Mouse (Mus musculus) CH12F3 (cell line): ENCODE measurements at regions not wholly inside any gene's neighbourhood (a gene's known extent, or its start where the extent isn't known, plus 50 kb on each side); places are given as distances from the start of the nearest gene placed in this dataset.

Experiments used
- in situ Hi-C: fragments of 300-500 bp; cut with MboI; formaldehyde crosslinking; loops from 2 replicates; pipeline ENCODE4 v1.14.3; 2020; ENCODE audit warnings: low sequenced_read_pairs

GRCm38 (mm10) chr4:142587345-142588035, 348.3 kb upstream of the Kazn start:
- in situ Hi-C loops = no loop called here

GRCm38 (mm10) chr4:142578536-142578935, 339.3 kb upstream of the Kazn start:
- in situ Hi-C loops = no loop called here

GRCm38 (mm10) chr4:142577519-142577918, 338.3 kb upstream of the Kazn start:
- in situ Hi-C loops = no loop called here

- in situ Hi-C loops = no loop called here
Observed at GRCm38 (mm10) chr4:142574528-142574927, 335.3 kb upstream of the Kazn start.

GRCm38 (mm10) chr4:142570712-142571111, 331.5 kb upstream of the Kazn start:
- in situ Hi-C loops = no loop called here

GRCm38 (mm10) chr4:142568556-142568955, 329.4 kb upstream of the Kazn start:
- in situ Hi-C loops = no loop called here

- in situ Hi-C loops = no loop called here
Observed at GRCm38 (mm10) chr4:142554716-142555115, 315.5 kb upstream of the Kazn start.

- in situ Hi-C loops = no loop called here
Observed at GRCm38 (mm10) chr4:142545871-142546270, 306.7 kb upstream of the Kazn start.

GRCm38 (mm10) chr4:142545187-142545586, 306.0 kb upstream of the Kazn start:
- in situ Hi-C loops = no loop called here

GRCm38 (mm10) chr4:142544736-142545135, 305.5 kb upstream of the Kazn start:
- in situ Hi-C loops = no loop called here

- in situ Hi-C loops = no loop called here
Observed at GRCm38 (mm10) chr4:142539200-142539750, 300.1 kb upstream of the Kazn start.

- in situ Hi-C loops = no loop called here
Observed at GRCm38 (mm10) chr4:142527080-142527479, 287.9 kb upstream of the Kazn start.

GRCm38 (mm10) chr4:142517478-142518455, 278.6 kb upstream of the Kazn start:
- in situ Hi-C loops = no loop called here

GRCm38 (mm10) chr4:142514751-142515150, 275.6 kb upstream of the Kazn start:
- in situ Hi-C loops = no loop called here

GRCm38 (mm10) chr4:142509386-142509785, 270.2 kb upstream of the Kazn start:
- in situ Hi-C loops = no loop called here

- in situ Hi-C loops = no loop called here
Observed at GRCm38 (mm10) chr4:142506383-142507211, 267.4 kb upstream of the Kazn start.

GRCm38 (mm10) chr4:142503761-142504160, 264.6 kb upstream of the Kazn start:
- in situ Hi-C loops = no loop called here

- in situ Hi-C loops = no loop called here
Observed at GRCm38 (mm10) chr4:142501177-142501576, 262.0 kb upstream of the Kazn start.

- in situ Hi-C loops = no loop called here
Observed at GRCm38 (mm10) chr4:142500541-142500940, 261.3 kb upstream of the Kazn start.

- in situ Hi-C loops = no loop called here
Observed at GRCm38 (mm10) chr4:142496605-142497004, 257.4 kb upstream of the Kazn start.
